Mouse (Mus musculus): ENCODE measurements around the gene Pfn3.

DNA sequence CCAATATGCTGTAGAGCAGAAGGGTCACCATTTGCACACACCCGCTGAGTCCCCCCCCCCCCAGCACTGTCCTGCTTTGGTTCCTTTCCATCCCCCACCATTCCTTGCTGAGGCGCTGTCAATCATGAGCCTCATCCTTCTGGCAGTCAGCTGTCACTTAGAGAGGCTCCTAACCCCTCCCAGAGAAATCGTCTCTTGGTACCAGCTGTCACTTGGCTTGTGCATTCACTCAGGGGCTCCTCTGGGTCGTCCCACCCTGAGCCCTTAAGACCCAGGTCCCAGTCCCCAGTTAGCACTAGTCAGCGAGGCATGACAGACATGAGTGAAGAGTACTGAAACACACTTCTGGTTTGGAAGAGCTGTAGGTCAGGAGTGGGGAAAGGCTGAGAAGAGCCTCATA lies 43.3 kb downstream of the Pfn3 start:
- TF ChIP-seq GATA1 (IDR thresholded peaks at IDR 0.05; ENCODE audit: low read length) (no peak), TAL1 (IDR thresholded peaks at IDR 0.05; ENCODE audit: low read length) (no peak)
